Mouse (Mus musculus) kidney, postnatal 25 days (tissue): Measurements from ENCODE around the gene Tas1r3.

Experiments
- DNase-seq, 2 experiments: peaks; one replicate each; pipeline ENCODE4 v3.0.0; 2021; ENCODE audit warnings: mixed read lengths in 2 of 2

Gene Tas1r3

GRCm38 (mm10) chr4:155886330-155886729 is 23.2 kb upstream of the Tas1r3 start:
- DNase-seq: no peak

DNA sequence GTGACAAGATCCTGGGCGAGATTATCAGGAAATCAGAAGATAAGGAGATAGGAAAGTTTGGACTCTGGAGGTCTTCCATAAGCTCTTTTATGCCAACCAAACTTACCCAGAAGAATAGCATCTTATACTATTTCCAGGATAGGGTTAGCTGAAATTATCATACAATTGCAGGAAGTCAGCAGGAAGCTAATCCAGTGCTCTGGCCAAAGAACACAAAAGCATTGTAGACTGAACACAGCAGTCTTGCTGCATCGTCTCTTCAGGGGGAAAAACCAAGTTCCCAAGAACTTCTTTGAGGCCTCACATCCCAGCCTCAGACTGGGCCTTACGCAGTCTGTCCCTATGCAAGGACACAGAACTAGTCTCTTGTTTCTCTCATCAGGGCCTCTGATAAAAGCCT is 20.4 kb upstream of the Tas1r3 start:
- peak in 1 of 2 experiments; percentile 36 for DNase-seq

DNA sequence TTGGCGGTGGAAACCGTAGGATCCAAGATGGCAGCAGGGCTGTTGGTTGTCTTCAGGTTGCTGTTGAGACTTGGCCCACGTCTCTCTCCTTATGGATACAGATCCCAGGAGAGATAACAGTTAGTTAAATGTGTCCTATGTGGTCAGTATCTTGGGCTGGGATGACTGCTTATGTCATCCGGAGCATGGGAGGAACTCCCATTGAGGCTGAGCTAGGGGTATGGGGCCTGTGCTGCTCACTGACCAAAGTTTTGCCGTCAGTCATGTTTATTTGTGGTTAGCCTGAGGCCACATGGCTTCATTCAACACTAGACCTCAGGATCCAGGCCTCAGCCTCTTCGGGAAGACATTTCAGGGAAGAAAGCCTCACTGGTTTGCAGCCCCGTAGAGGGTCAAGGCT is 8.2 kb upstream of the Tas1r3 start:
- DNase-seq: no peak

GRCm38 (mm10) chr4:155869317-155870033 is 6.3 kb upstream of the Tas1r3 start, which contains the start of the genes Cptp and Ints11:
TSS of gene Cptp (minus strand) at chr4:155869440.
TSS of gene Ints11 (plus strand) at chr4:155869546.
- DNase-seq: peak; percentile 97 to 98

DNA sequence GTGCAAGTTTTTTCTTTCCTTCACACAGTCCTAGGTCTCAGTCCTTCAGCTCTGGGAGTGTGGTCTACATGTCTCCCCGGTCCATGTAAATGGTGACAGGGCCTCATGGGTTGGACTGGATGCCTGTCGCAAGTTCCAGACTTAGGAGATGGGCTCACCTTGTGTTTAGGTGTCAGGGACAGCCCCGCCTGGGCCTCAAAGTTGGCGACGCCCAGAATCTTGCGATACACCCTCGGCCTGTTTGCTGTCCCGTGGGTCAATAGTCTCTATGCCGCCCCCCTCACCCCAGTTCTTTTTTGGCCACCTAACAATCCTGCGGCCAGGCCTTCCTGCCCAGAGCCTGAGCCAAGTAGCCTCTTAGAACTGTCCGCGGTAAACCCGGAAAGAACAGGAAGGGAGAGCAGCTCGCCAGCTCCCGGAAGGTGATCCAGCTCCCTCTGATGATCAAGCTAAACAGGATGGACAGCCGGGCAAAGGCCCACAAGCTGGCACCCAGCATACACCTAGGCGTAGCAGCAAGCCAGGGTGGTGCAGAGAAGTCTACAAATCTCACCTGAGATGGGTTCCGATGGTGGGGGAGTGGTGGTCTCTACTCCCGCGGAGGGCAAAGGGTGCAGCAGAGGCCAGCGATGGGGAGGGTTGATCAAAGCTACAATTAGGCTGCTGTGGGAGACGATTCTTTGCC is 5.6 kb upstream of the Tas1r3 start:
- peak; percentile 51 to 70 for DNase-seq

DNA sequence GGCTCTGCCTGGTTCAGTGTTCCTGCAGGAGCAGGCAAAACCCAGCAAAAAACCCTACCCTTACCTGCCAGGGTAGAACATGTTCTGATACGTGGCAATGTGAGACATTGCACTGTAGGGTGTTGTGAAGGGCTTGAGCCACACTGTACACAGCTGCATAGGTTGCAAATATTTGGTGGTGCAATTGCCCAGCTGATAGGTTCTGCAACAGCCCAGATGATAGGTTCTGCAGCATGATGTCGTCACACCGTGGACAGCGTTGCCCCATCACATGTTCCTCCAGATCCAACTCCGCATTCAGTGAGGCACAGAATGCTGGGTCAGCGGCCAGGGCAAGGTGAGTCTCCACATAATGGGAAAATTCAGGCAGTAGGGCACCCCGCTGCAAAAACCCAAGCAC is 1.4 kb downstream of the Tas1r3 start:
- no peak for DNase-seq

DNA sequence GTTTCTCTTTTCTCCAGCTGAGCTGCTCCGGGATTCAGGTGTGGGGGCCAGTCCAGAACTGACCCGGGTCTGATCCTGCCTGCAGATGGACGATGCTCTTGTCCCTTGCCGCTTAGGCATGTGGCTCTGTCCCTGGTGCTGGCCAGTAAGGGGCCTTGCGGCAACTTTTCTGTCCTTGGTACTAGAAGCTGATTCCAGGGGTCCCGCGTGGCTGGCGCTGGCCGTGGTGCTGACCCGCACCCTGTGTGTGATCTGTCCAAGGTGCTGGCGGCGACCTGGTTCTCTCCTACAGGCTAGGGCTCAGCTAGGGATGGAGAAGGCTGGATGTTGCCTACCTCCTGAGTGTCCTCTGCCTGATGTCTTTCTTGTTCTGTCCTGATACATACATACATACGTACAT is 3.8 kb downstream of the Tas1r3 start:
- peak; percentile 61 to 66 for DNase-seq

- DNase-seq: no peak
Observed at GRCm38 (mm10) chr4:155856881-155857280, 6.3 kb downstream of the Tas1r3 start.

DNA sequence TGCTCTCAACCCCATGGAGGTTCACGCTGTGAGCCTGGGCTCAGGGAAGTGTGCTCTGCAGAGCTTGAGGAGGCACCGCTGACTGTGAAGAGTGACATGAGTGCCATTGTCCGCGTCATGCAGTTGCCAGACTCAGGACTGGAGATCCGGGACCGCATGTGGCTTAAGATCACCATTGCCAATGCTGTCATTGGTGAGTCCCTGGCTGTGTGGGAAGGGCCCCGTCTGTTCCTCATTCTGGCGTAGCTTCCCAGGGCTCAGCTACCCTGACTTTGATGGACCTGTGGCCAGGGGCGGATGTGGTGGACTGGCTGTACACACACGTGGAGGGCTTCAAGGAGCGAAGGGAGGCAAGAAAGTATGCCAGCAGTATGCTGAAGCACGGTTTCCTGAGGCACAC is 7.1 kb downstream of the Tas1r3 start:
- DNase-seq: peak in 1 of 2 experiments; percentile 27

- DNase-seq: peak in 1 of 2 experiments; percentile 51
Observed at GRCm38 (mm10) chr4:155854991-155855390, 8.2 kb downstream of the Tas1r3 start.

GRCm38 (mm10) chr4:155853421-155853820 is 9.7 kb downstream of the Tas1r3 start:
- DNase-seq: peak in 1 of 2 experiments; percentile 41

DNA sequence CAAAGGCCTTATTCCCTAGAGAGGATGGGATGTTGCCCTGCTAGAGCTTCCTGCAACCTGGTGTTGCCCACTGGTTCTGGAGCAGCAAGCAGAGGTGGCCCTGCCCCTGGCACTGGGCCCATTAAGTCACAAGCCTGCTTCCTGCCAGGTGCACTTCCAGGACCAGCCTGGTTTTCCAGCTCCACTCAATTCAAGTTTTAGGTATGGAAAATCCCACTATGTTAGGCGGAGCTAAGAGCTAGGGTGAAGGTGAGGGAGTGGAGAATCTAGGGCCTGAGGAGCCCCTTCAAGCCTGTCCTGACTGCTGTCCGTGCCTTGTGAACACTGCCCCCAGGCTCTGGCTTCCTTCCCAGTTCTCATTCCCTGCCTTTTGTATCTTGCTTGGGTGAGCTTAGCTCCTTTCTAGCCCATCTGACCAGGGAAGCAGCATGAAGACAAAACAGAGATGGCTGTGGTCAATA is 11.2 kb downstream of the Tas1r3 start:
- DNase-seq: peak; percentile 73 to 87

GRCm38 (mm10) chr4:155851368-155851767 is 11.8 kb downstream of the Tas1r3 start:
- peak in 1 of 2 experiments; percentile 17 for DNase-seq

DNA sequence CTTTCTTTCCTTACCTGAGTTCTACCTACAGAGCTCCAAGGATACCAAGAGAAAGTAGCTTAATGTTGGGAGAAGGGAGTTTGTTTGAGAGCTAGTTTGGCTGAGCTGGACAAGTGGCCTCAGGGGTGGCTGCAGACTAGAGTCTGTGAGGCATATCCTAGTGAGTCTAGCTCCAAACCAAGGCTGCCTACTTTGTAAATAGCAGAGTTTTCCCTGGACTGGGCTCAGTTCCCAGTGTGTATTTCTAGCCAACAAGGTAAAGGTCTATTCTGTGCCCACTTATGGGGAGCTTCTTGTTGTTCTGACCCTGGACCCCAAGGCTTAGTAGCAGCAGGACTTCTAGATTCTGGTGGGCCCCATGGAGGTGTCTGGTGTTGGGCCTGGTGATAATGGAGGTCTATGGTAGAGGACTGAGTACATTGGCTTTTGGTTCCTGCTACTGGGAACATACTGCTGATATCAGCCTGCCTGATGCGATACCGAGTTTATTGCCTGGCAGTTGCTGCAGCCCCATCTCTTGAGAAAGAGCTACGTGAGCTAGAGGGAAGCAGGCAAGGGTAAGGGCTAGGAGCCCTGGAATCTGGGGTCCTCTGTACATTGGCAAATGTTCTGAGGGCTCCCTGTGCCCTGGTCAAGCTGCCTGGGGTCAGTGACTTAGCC is 13.2 kb downstream of the Tas1r3 start:
- DNase-seq: peak; percentile 60 to 70

- peak in 1 of 2 experiments; percentile 14 for DNase-seq
Observed at GRCm38 (mm10) chr4:155849391-155849790, 13.8 kb downstream of the Tas1r3 start.

- DNase-seq: peak; percentile 75 to 89
Observed at GRCm38 (mm10) chr4:155848434-155849095, 14.6 kb downstream of the Tas1r3 start.

DNA sequence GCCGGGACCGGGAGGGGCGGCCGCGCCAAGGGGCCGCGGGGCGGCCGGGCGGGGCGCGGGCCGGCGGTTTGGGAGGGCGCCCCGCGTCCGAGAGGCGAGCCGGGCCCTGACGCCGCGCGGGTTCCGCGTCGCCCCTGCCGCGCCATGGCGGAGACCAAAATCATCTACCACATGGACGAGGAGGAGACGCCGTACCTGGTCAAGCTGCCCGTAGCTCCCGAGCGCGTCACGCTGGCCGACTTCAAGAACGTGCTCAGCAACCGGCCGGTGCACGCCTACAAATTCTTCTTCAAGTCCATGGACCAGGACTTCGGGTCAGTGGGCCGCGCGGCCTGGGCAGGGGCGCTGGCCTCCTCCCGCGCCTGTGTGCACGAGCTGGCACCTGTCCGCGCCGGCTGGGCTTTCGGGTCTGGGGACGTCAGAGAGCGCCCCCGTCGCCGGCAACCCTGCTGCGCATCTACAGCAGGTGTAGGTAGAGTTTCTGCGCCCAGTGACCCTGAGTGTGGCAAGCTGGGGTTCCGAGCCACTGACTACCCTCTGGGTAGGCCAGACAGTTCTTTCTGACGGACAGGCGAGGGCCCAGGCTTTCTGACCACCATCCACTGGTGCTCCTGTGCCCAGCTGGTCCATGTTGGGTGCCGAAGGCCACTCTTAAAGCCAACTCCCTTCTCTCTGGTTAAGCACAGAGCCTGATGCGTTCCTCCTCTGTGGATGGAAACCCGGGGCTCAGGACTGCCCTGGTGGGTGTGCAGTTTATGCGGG is 15.4 kb downstream of the Tas1r3 start:
- DNase-seq: peak; percentile 71 to 84

DNA sequence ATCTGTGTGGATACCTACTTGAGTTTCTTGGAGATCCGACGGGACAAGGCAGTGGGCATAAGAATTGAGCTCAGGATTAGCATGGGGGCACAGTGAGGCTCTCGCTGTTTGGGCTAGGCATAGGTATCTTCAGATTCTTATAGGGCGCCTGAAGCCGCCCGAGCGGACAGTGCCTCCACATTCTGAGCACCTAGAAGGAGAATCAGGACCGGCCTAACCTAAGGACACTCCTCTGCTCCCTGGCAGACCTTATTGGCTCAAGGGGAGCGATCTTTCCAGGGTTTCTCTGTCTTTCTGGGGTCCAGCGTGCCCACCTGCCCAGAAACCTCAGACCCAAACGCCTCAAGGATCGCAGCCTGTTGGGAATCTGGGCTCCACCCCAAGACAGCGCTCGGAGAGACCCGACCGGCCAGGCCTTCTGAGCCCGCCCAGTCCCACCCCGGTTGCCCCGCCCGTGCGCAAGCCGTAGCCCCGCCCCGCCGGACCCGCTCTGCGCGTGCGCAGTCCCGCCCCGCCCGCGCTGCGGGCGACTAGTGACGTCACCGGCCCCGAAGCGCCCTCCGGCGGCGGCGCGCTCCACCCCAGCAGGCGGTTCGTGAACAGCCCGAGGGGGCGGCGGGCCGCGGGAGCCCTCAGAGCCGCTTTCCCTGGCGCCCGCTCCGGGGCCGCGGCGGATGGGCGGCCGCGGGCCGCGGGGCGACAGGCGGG is 16.1 kb downstream of the Tas1r3 start, which contains the start of gene Dvl1:
Gene Dvl1, plus strand, starts transcription at position 532 of the 708 bp plus-strand sequence.
- DNase-seq: peak; percentile 93 to 95

GRCm38 (mm10) chr4:155843231-155843630 is 19.9 kb downstream of the Tas1r3 start:
- DNase-seq: peak; percentile 66 to 86

DNA sequence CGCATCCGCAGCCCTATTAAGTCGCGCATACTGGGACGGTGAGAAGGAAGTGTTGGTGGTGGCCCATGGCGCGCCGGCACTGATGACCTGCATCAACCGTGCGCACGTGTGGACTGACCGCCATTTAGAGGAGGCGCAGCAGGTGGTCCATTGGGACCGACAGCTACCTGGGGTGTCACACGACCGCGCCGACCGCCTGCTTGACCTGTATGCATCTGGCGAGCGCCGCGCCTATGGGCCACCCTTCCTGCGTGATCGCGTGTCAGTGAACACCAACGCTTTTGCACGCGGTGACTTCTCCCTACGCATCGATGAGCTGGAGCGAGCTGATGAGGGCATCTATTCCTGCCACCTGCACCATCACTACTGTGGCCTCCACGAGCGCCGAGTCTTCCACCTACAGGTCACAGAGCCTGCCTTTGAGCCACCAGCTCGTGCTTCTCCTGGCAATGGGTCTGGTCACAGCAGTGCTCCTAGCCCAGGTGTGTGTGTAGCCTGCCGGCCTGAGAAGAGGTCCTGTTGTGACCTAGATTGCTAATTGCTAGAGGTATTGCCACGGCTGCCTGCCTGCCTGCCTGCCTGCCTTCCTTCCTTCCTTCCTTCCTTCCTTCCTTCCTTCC is 21.4 kb downstream of the Tas1r3 start:
- peak in 1 of 2 experiments; percentile 59 for DNase-seq

- DNase-seq: peak; percentile 78 to 91
Observed at GRCm38 (mm10) chr4:155841003-155841454, 22.1 kb downstream of the Tas1r3 start.
